Mouse (Mus musculus): Measurements from ENCODE around the gene Lpgat1. TPM values are rescaled to one million over a fixed set of nuclear protein-coding genes. Genes with fewer than 3 reads are reported as not detected.

Lpgat1 gene
- polyA plus RNA-seq, 1 experiment = 16.3 TPM

DNA sequence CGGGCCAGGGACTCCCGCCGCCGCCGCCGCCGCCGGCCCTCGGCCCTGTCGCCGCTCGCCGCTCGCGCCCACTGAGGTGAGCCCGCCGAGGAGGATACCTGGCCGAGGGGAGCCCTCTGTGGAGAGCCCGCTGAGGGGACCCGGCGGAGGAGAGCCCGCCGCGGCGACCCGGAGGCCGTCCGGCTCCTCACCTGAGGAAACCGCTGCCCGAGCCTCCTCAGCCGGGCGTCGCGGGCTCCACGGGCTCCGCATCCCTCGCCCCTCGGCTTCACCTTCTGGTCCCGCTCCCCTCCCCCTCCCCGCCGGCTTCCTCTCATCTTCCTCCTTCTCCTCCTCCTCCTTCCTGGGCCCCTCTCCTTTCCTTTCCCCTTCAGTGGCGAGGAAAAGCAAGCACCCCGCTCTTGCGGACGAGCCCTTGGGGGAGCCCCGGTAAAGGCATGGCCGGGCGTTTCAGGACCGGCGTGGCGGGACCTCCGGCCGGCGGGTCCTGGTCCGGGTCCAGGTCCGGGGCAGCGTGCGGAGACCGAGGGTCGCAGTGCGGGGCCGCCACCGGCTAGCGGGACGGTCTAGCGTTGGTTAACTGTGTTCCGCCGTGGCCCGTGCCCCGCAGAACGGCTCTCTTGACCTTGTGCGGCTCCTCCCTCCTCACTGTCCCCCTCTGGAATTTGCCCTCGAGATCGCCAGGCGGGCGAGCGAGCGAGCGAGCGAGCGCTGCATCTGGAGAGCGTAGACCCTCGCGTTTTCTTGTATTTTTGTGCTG, 1.1 kb downstream of the Lpgat1 start:
- peak overlapping the region; percentile 71 for H3ac ChIP-seq (ENCODE audit: control insufficient read depth, insufficient read length)
- H3K27me3 ChIP-seq (ENCODE audit: control insufficient read depth, insufficient read depth, insufficient read length) = no peaks in the 10 kb centered on the region
- peak; percentile 36 for TF ChIP-seq POLR2AphosphoS2 (IDR thresholded peaks at IDR 0.05; ENCODE audit: insufficient read length, low read depth)
- peak; percentile 54 for TF ChIP-seq POLR2A (IDR thresholded peaks at IDR 0.05; ENCODE audit: insufficient read length, low read depth)
- no peak for TF ChIP-seq TCF12 (IDR thresholded peaks at IDR 0.05; ENCODE audit: insufficient read depth, poor library complexity, severe bottlenecking)
- H3K79me2 ChIP-seq (ENCODE audit: control insufficient read depth, insufficient read depth) = peaks cover 23% of the 10 kb centered on the region
- peak overlapping the region; percentile 72 for H3K4me2 ChIP-seq (ENCODE audit: low read depth)
- H3K36me3 ChIP-seq (ENCODE audit: control insufficient read depth, insufficient read depth) = peaks cover 2% of the 10 kb centered on the region
- peak overlapping the region; percentile 54 for H3K4me3 ChIP-seq

GRCm38 (mm10) chr1:191719326-191719725, 1.7 kb downstream of the Lpgat1 start:
- peak overlapping the region; percentile 54 for H3K4me3 ChIP-seq
- H3K27me3 ChIP-seq (ENCODE audit: control insufficient read depth, insufficient read depth, insufficient read length) = no peaks in the 10 kb centered on the region
- H3ac ChIP-seq (ENCODE audit: control insufficient read depth, insufficient read length) = peak overlapping the region; percentile 71
- TF ChIP-seq CEBPB (IDR thresholded peaks at IDR 0.05; ENCODE audit: insufficient read depth, poor library complexity, severe bottlenecking) (no peak), E2F4 (IDR thresholded peaks at IDR 0.05; ENCODE audit: insufficient read depth) (no peak), TCF3 (IDR thresholded peaks at IDR 0.05; ENCODE audit: insufficient read length, low read depth) (no peak), SRF (IDR thresholded peaks at IDR 0.05; ENCODE audit: control insufficient read depth, insufficient read length, low read depth) (no peak), POLR2AphosphoS2 (IDR thresholded peaks at IDR 0.05; ENCODE audit: insufficient read length, low read depth) (no peak), USF1 (IDR thresholded peaks at IDR 0.05; ENCODE audit: low read depth) (no peak), REST (IDR thresholded peaks at IDR 0.05; ENCODE audit: insufficient read depth, insufficient read length) (no peak), MYOG (IDR thresholded peaks at IDR 0.05; ENCODE audit: control insufficient read depth in 1 of 3, insufficient read depth in 1 of 3, insufficient read length in 2 of 3, low read depth in 2 of 3) (no peak), POLR2A (IDR thresholded peaks at IDR 0.05; ENCODE audit: insufficient read length, low read depth) (no peak), MYOD1 (IDR thresholded peaks at IDR 0.05; ENCODE audit: control insufficient read depth in 1 of 3, insufficient read length in 2 of 3, low read depth in 2 of 3) (no peak), MAX (IDR thresholded peaks at IDR 0.05; ENCODE audit: low read depth) (no peak), TCF12 (IDR thresholded peaks at IDR 0.05; ENCODE audit: insufficient read depth, poor library complexity, severe bottlenecking) (no peak)
- H3K4me2 ChIP-seq (ENCODE audit: low read depth) = peak overlapping the region; percentile 72
- H3K79me2 ChIP-seq (ENCODE audit: control insufficient read depth, insufficient read depth) = peaks cover 23% of the 10 kb centered on the region
- H3K36me3 ChIP-seq (ENCODE audit: control insufficient read depth, insufficient read depth) = peaks cover 8% of the 10 kb centered on the region

GRCm38 (mm10) chr1:191720419-191720818, 2.8 kb downstream of the Lpgat1 start:
- Histone ChIP-seq H3K4me3 (no peak overlapping the region), H3ac (ENCODE audit: control insufficient read depth, insufficient read length) (no peak overlapping the region), H3K27me3 (ENCODE audit: control insufficient read depth, insufficient read depth, insufficient read length) (no peaks in the 10 kb centered on the region), H3K79me2 (ENCODE audit: control insufficient read depth, insufficient read depth) (peaks cover 30% of the 10 kb centered on the region), H3K4me2 (ENCODE audit: low read depth) (peak overlapping the region; percentile 72), H3K36me3 (ENCODE audit: control insufficient read depth, insufficient read depth) (peaks cover 13% of the 10 kb centered on the region)
- TF ChIP-seq TCF3 (IDR thresholded peaks at IDR 0.05; ENCODE audit: insufficient read length, low read depth) = no peak
- TF ChIP-seq REST (IDR thresholded peaks at IDR 0.05; ENCODE audit: insufficient read depth, insufficient read length) = no peak
- no peak for TF ChIP-seq USF1 (IDR thresholded peaks at IDR 0.05; ENCODE audit: low read depth)
- TF ChIP-seq MAX (IDR thresholded peaks at IDR 0.05; ENCODE audit: low read depth) = no peak
- no peak for TF ChIP-seq POLR2AphosphoS2 (IDR thresholded peaks at IDR 0.05; ENCODE audit: insufficient read length, low read depth)
- TF ChIP-seq MYOG (IDR thresholded peaks at IDR 0.05; ENCODE audit: control insufficient read depth in 1 of 3, insufficient read depth in 1 of 3, insufficient read length in 2 of 3, low read depth in 2 of 3) = no peak
- TF ChIP-seq TCF12 (IDR thresholded peaks at IDR 0.05; ENCODE audit: insufficient read depth, poor library complexity, severe bottlenecking) = no peak
- no peak for TF ChIP-seq CEBPB (IDR thresholded peaks at IDR 0.05; ENCODE audit: insufficient read depth, poor library complexity, severe bottlenecking)
- no peak for TF ChIP-seq POLR2A (IDR thresholded peaks at IDR 0.05; ENCODE audit: insufficient read length, low read depth)
- no peak for TF ChIP-seq E2F4 (IDR thresholded peaks at IDR 0.05; ENCODE audit: insufficient read depth)
- TF ChIP-seq SRF (IDR thresholded peaks at IDR 0.05; ENCODE audit: control insufficient read depth, insufficient read length, low read depth) = no peak
- TF ChIP-seq MYOD1 (IDR thresholded peaks at IDR 0.05; ENCODE audit: control insufficient read depth in 1 of 3, insufficient read length in 2 of 3, low read depth in 2 of 3) = no peak

- H3K4me3 ChIP-seq = no peak overlapping the region
- peaks cover 23% of the 10 kb centered on the region for H3K36me3 ChIP-seq (ENCODE audit: control insufficient read depth, insufficient read depth)
- no peak overlapping the region for H3ac ChIP-seq (ENCODE audit: control insufficient read depth, insufficient read length)
- H3K4me2 ChIP-seq (ENCODE audit: low read depth) = no peak overlapping the region
- no peaks in the 10 kb centered on the region for H3K27me3 ChIP-seq (ENCODE audit: control insufficient read depth, insufficient read depth, insufficient read length)
- TF ChIP-seq CEBPB (IDR thresholded peaks at IDR 0.05; ENCODE audit: insufficient read depth, poor library complexity, severe bottlenecking) = no peak
- TF ChIP-seq REST (IDR thresholded peaks at IDR 0.05; ENCODE audit: insufficient read depth, insufficient read length) = no peak
- no peak for TF ChIP-seq POLR2A (IDR thresholded peaks at IDR 0.05; ENCODE audit: insufficient read length, low read depth)
- TF ChIP-seq USF1 (IDR thresholded peaks at IDR 0.05; ENCODE audit: low read depth) = no peak
- TF ChIP-seq MYOD1 (IDR thresholded peaks at IDR 0.05; ENCODE audit: control insufficient read depth in 1 of 3, insufficient read length in 2 of 3, low read depth in 2 of 3) = no peak
- TF ChIP-seq MYOG (IDR thresholded peaks at IDR 0.05; ENCODE audit: control insufficient read depth in 1 of 3, insufficient read depth in 1 of 3, insufficient read length in 2 of 3, low read depth in 2 of 3) = no peak
- TF ChIP-seq E2F4 (IDR thresholded peaks at IDR 0.05; ENCODE audit: insufficient read depth) = no peak
- TF ChIP-seq POLR2AphosphoS2 (IDR thresholded peaks at IDR 0.05; ENCODE audit: insufficient read length, low read depth) = no peak
- TF ChIP-seq TCF12 (IDR thresholded peaks at IDR 0.05; ENCODE audit: insufficient read depth, poor library complexity, severe bottlenecking) = no peak
- no peak for TF ChIP-seq SRF (IDR thresholded peaks at IDR 0.05; ENCODE audit: control insufficient read depth, insufficient read length, low read depth)
- TF ChIP-seq TCF3 (IDR thresholded peaks at IDR 0.05; ENCODE audit: insufficient read length, low read depth) = no peak
- TF ChIP-seq MAX (IDR thresholded peaks at IDR 0.05; ENCODE audit: low read depth) = no peak
- H3K79me2 ChIP-seq (ENCODE audit: control insufficient read depth, insufficient read depth) = peaks cover 35% of the 10 kb centered on the region
Measured at GRCm38 (mm10) chr1:191722706-191723105, 5.1 kb downstream of the Lpgat1 start.
